Mouse (Mus musculus) liver, adult (tissue): ENCODE data around the gene Gng7.

Experiments used
- GATA4 ChIP-seq: IDR thresholded peaks from 2 replicates; pipeline ENCODE4 v1.6.1; 2014; ENCODE audit warnings: mild to moderate bottlenecking, low read length; ENCODE audit not compliant: insufficient replicate concordance

The Gng7 gene

GRCm38 (mm10) chr10:80963031-80963975 is 51.4 kb downstream of the Gng7 start:
- no peak; the same call in 1 of the 2 replicates for TF ChIP-seq GATA4

- no peak for TF ChIP-seq GATA4
These were observed 52.2 kb downstream of the Gng7 start for GRCm38 (mm10) chr10:80962585-80962984.

- TF ChIP-seq GATA4, result no peak
These were observed 52.7 kb downstream of the Gng7 start for GRCm38 (mm10) chr10:80962051-80962472.

GRCm38 (mm10) chr10:80960551-80961508 is 53.9 kb downstream of the Gng7 start:
- TF ChIP-seq GATA4, result peak; percentile 11; the same call in 1 of the 2 replicates

- TF ChIP-seq GATA4, result no peak
These were observed 55.6 kb downstream of the Gng7 start for GRCm38 (mm10) chr10:80958979-80959637.

- TF ChIP-seq GATA4, result no peak
These were observed 57.0 kb downstream of the Gng7 start for GRCm38 (mm10) chr10:80957791-80958190.

- TF ChIP-seq GATA4, result no peak
These were observed 57.8 kb downstream of the Gng7 start for GRCm38 (mm10) chr10:80956901-80957300.

GRCm38 (mm10) chr10:80956385-80956784 is 58.4 kb downstream of the Gng7 start:
- TF ChIP-seq GATA4, result no peak

- TF ChIP-seq GATA4, result no peak
These were observed 59.2 kb downstream of the Gng7 start for GRCm38 (mm10) chr10:80955536-80955935.

- no peak for TF ChIP-seq GATA4
These were observed 59.9 kb downstream of the Gng7 start for GRCm38 (mm10) chr10:80954843-80955242.

GRCm38 (mm10) chr10:80954415-80954814 is 60.3 kb downstream of the Gng7 start:
- no peak for TF ChIP-seq GATA4

- no peak for TF ChIP-seq GATA4
These were observed 62.3 kb downstream of the Gng7 start for GRCm38 (mm10) chr10:80952449-80952848.

GRCm38 (mm10) chr10:80951761-80952390 is 62.9 kb downstream of the Gng7 start:
- no peak for TF ChIP-seq GATA4

- no peak for TF ChIP-seq GATA4
These were observed 64.4 kb downstream of the Gng7 start for GRCm38 (mm10) chr10:80950314-80950713.
